Mouse (Mus musculus) inflammation-experienced regulatory T-cells, adult 16 weeks (primary cell): ENCODE measurements around the gene Adh7. TPM values are rescaled to one million over a fixed set of nuclear protein-coding genes. Genes with fewer than 3 reads are reported as not detected.

Experiments
- polyA plus RNA-seq: library from polyadenylated mRNA; unstranded; fragments of 100-300 nt; shearing (Covaris generic); gene quantifications from one replicate; pipeline ENCODE4 v1.2.1, GENCODE M21; 2017

The Adh7 gene
- not detected for polyA plus RNA-seq

GRCm38 (mm10) chr3:138217631-138218264 is at the start of gene Adh7:
Gene Adh7 (plus strand): TSS chr3:138217760.

DNA sequence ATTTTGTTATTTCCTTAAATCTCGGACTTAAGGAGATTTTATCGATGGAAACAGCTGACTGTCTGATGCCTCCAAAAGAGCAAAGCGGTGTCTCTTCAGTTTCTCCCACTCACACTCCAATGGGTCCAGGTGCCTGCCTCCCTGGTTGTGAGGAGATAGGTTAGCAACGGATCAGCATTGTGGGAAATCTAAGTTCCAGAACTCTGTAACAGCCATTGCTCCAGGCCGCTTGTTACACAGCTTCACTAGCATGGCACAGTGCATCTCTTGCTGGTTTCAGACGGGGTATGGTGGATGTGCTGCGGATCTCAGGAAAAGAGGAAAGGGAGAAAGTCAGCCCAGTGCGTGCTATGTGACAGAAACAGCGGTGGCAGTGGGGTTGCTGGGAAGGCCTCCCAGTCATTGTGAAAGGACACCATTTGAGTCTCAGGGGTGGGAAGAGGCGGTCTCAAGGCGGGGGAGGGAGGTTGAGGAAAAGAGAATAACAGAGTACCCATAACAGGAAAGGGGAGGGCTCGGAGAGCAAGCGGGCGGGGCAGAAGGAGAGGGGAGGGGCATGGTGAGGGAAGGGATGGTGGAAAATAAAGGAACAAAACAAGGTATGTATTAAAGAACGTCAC is 23.8 kb upstream of the Adh7 start, which contains the start of gene 4930579F01Rik:
Gene 4930579F01Rik, minus strand, starts transcription at position 143 of the 620 bp plus-strand sequence.

GRCm38 (mm10) chr3:138260721-138261669 is 43.4 kb downstream of the Adh7 start, which contains the start of gene Adh1:
Gene Adh1 (plus strand): TSS chr3:138260991.

Other genes starting within 250 kb of the Adh7 start
- gene Dapp1, start 236.2 kb upstream of the Adh7 start, polyA plus RNA-seq = 153 TPM
- gene 1110002E22Rik, start 152.7 kb upstream of the Adh7 start, polyA plus RNA-seq = 0.05 TPM
- gene Gm5105, start 150.4 kb upstream of the Adh7 start, polyA plus RNA-seq = not detected
- 7.7 TPM for gene Trmt10a, start 74.3 kb upstream of the Adh7 start, polyA plus RNA-seq
- 5.8 TPM for gene Mttp, start 72.8 kb upstream of the Adh7 start, polyA plus RNA-seq
- not detected for gene 4930579F01Rik, start 23.9 kb upstream of the Adh7 start, polyA plus RNA-seq
- 4.6 TPM for gene Adh1, start 43.2 kb downstream of the Adh7 start, polyA plus RNA-seq
- gene Adh6a, start 95.5 kb downstream of the Adh7 start, polyA plus RNA-seq = not detected
- not detected for gene Adh6b, start 124.0 kb downstream of the Adh7 start, polyA plus RNA-seq
- not detected for gene Adh4, start 197.7 kb downstream of the Adh7 start, polyA plus RNA-seq
- gene Adh5, start 225.3 kb downstream of the Adh7 start, polyA plus RNA-seq = 152 TPM